Mouse (Mus musculus) right cerebral cortex, postnatal 14 days (tissue): ENCODE results near the gene Lrp1.

Source experiments
- DNase-seq: peaks from one replicate; pipeline ENCODE4 v3.0.0; 2022

Lrp1 gene

DNA sequence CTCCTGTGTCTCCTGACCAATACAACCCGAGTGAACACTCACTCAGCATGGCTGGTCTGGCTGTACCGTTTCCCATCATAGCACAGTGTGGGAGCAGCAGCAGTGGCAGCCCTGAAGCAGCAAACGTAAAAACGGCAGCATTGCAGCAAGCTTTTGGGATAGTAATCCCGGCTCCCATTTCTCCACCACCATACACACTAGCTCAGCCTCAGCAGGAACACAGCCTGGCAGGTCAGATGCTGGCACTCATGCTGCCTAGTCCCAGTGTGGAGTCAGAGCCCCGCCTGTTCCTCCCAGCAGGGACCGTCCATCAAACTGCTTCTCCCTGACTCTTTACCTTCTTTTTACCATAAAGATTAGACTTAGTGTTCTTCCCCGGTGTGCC is 129.8 kb downstream of the Lrp1 start:
- DNase-seq = no peak

DNA sequence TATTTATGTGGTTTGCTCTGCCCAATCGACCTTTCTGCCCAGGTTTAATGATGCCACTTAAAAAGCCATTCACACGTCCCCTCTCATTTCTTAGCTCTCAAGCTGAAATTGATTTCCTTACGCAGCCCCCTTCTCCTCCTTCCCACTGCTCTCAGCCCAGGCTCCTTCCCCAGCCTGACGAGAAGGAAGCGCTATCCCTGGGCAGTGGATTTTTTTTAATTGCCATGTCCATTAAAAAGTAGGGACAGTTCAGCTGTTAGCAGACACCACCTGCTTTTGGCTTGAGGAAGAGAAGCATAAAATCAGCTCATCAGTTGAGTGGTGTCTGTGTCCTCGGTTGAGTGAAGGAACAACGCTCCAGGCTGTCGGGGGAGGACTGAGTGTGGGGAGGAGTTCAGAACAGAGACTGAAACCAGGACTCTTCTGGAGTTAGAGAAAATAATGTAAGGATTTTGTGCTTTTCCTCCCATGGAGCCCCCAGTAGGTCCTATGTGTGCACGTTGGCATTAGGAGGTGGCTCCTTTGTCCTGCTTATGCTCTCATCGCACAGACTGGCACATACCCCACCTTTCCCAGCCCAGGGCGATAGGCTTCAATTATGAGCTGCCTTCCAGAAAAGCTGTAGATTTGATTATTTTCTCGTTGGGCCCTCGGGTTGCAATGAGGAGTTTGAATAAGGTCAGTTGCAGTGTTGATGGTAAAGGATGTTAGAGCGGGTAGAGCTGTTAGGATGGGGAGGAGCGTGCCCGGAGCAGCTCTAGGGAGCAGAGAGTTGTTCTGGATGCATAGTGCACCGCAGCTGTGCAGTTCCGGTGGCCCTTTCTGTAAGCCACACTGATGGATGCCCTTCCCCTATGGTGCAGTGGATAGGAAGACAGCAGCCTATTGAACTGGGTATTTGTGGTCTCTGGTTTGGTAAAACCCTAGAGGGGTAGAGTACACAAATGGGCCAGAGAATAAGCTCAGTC is 130.5 kb downstream of the Lrp1 start:
- DNase-seq = no peak

DNA sequence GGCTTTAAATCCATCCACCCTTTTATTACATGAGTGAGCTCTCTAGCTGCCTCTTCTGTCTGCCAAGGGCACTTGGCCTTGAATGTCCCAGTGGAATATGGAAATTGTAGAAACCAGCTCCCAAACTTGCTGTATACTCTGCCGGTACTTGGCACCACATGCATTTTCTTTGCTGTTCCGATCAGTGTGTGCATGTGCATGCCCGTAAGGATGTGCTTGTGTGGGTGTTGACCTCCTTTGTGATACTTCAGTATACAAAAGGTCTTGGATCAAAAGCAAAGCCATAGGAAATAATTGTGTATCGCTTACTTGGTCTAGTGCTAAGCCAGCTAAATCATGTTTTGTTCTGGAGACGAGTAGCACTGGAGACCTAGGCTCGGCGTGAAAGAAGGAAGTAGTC is 132.1 kb downstream of the Lrp1 start:
- DNase-seq = no peak
